Mouse (Mus musculus) gastrocnemius, postnatal 36 days (tissue): ENCODE data around the gene Grm8. TPM values are rescaled to one million over a fixed set of nuclear protein-coding genes. Genes with fewer than 3 reads are reported as not detected.
"Not testable (repeated sequence)": the region's sequence is repeated elsewhere in the genome, so short reads cannot be mapped to it uniquely, and the experiment has no call there.

Experiments used
- DNase-seq, 2 experiments: peaks; one replicate each; pipeline ENCODE4 v3.0.0; 2022
- intact Hi-C: fragments of 180-260 bp; cut with DNase I; formaldehyde crosslinking; loops from one replicate; pipeline ENCODE4 v1.15.1; 2025
- total RNA-seq, 2 experiments: library from RNA; stranded (reverse); gene quantifications; 2 replicates each; pipeline ENCODE4 v1.2.3; 2021

Grm8 gene
- total RNA-seq, 2 experiments from 2014 or later = 0.13 to 0.52 TPM

DNA sequence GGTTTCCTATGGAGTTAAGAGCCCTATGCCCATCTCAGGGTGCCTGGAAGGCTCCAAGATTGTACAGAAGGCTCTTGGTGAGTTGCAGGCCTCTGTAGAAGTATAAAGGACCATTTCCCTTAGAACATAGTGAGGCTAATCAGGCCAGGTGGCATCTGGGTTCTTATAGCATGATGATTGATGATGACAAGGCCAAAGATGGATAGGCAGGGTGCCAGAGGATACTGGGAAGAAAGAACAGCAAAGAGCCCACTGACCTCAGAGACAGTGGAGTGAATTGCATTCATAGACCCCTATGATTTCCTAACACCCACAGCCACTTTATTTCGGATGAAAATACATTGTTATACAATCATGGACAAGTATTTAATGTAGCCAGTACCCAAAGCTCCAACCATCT, 242.1 kb downstream of the Grm8 start:
- no peak for DNase-seq
- intact Hi-C loops = no loop called here

DNA sequence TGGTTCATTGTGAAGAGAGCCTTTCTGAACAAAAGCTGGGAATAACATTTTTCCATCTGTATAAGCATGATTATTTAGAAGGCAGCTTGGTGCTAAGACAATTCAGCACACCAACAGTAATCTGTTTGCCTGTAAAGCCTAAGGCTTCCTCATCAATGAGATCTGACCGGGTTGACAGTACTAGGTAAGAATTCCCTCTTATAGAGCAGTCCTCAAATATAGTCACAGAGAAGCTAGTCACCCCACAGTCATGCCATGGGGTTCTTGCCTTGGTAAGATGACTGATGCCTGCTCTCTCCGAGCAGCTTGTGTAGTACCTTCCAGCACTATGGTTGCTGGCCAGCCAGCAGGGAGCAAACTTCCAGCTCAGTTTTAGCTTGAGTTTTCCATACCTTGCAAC, 246.6 kb downstream of the Grm8 start:
- intact Hi-C loops = no loop called here

DNA sequence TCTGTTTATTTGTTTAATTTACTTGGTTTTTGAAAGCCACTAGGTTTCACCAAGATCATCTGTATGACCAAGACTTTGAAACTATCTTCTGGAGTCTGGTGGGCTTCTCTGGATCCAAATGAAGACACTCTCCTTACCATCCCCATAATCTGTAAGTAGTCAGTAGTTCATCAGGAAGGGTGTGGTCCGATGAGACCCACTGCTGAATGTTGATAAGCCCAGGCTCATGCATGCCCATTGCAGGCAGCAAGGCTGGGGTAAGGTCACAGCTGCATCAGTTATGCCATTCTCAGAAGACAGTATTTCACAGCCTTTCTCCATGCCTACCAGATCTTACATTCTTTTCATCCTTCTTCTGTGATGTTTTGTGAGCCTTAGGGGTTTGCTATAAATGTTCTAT, 247.1 kb downstream of the Grm8 start:
- intact Hi-C loops = no loop called here
- no peak for DNase-seq

More for the DNA sequence above, 246.6 kb downstream of the Grm8 start:
- no peak for DNase-seq

DNA sequence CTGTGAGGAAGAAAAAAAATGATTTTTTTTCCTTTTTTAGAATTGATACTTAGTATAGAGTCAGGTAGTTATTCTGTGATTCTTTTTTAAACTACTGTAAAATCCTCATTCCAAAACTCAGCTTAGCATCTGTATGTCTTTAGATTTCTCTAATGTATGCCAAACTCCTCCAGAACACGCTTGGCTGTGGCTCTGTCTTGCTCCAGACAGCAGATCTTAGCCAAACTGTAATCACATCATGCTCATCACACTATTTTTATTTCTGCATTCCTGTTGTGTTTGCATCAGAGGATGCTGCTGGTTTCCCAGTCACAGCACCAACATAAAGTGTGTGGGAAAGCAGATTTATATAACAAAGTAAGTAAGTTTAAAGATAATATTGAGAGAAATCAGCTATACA, 249.2 kb downstream of the Grm8 start:
- intact Hi-C loops = loop anchor here (2.0 kb wide), 1 partner anchor 59 kb away; no protein-coding TSS in a partner anchor
- DNase-seq = no peak

DNA sequence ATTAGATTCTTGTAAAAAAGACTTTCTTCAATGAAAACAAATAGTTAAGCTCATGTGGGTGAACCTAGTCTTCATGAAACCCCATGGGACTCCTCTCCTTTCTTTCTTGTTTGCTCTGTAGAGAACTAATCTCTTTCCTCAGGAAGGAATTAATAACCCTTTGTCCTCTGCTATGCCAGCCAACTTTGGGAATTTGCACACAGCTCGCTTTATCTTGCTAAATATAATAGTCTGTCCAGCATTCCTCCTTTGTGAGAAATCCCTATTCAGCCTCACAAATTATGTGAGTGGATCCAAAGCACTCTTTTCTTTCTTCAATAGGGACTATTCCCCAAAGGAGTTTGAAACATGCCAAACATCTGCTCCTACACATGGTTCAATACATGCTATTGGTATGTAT, 285.3 kb downstream of the Grm8 start:
- DNase-seq = no peak
- intact Hi-C loops = no loop called here

DNA sequence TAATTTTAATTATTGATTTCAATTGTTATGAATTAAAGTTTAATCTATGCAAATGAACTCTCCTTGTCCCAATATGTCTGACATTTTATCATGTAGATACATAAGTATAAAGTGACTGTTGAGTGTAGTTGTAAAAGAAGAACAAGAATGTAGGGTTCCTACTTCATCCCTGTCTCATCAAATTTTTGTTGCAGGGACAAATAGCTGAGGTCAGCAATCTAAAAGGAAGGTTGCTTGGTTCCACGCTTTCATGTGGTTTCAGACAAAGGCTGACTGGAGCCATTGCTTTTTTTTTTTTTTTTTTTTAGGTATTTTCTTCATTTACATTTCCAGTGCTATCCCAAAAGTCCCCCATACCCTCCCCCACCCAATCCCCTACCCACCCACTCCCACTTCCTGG, 298.8 kb downstream of the Grm8 start:
- intact Hi-C loops = no loop called here
- DNase-seq = no peak

DNA sequence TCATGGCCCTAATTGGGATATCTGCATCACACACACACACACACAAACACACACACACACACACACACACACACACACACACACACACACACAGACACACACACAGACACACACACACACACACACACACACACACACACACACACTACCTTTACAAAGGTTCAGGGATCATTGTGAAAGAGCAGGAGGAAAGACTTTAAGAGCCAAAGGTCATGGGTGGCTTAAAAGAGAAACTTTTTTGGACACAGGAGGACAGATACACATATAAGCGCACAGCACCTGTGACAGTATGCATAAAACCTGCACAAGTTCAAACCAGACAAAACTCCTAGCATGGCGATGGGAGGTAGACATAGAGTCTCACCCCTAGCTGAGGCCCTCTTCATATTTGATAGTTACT, 315.2 kb downstream of the Grm8 start:
- intact Hi-C loops, DNase-seq: not testable (repeated sequence)

DNA sequence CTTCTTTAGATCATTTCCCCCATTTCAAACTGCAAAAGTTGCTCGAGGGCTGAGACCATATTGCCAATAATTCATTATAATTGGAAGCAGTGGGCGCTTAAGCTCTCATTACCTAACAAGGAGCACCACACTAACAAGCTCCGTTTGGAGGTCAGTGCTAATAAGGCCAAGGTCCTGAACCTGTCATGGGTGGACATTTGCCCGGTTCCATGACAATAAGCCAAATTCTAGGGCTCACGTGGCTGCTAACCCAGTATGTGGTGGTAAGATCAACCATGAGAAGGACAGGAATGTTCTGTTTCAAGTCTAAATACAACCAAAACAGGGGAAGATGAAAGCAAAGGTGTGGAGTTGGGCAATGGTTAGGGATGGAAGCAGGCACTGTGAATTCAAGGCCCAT, 322.2 kb downstream of the Grm8 start:
- DNase-seq = no peak
- intact Hi-C loops = no loop called here

DNA sequence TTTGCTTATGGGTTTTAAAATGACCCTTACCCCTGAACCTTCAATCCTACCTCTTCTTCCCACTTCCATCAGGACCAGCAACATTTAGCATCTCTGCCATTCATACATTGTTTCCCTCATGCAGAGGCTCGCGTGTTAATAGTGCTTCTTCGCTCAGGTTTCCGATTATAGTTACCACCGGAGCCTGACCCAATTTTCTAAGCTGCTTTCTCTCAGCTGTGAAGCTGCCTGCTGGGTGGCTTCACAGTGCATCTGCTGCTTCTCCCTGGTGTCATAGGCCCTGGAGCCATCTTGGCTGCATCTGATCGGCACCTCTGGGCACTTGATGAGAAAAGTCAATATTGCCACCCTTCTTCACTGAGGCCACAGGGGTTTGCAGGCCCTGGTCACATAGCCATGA, 325.0 kb downstream of the Grm8 start:
- no peak for DNase-seq
- intact Hi-C loops = no loop called here

DNA sequence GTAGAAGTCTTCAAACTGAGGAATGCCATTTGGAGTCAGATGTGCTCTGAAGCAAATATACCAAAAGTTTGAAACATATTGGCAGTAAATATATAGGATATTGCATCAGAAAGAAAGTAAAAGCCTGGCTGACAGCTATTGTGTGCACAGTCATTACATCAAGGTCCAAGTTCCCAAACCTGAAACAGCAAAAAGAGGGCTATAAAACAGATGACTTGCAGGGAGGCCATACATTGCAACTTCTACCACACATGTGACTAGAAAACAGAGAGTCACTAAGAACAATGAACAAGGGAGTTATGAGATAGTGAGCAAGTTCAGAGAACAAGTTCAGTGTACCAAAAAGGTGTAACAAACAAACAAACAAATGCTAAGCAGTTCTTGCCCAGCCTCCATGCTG, 328.2 kb downstream of the Grm8 start:
- no peak for DNase-seq
- intact Hi-C loops = no loop called here

DNA sequence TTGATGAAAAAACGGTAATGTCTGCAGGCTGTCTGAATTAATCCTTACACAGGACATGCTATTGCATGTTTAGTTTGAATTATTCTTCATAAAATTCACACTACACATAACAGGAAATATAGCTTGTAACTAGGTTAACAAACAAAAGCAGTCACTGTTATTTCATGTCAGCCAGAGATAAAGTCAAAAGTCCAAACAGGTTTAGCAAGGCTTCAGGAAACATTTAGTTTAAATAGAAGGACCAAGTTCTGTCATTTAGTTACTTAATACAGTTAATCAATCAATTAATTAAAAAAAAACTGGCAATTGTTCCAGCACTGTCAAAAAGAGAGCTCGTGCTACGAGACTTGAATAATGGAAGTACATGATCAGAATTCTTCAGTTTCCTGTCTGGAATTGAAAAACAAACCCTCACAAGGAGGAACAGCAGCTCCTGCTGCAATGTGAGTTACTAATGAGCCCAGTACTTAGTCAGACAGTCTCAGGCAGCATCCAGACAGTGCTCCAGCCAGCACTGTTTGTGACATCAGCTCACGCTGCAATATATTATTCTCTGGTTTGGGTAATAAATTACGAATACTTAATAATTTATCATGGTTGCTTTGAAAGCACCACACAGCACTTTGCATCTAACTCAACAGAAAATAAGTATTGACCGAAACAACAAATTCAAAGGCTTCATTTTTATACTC, 334.0 kb downstream of the Grm8 start:
- no peak for DNase-seq
- intact Hi-C loops = no loop called here

DNA sequence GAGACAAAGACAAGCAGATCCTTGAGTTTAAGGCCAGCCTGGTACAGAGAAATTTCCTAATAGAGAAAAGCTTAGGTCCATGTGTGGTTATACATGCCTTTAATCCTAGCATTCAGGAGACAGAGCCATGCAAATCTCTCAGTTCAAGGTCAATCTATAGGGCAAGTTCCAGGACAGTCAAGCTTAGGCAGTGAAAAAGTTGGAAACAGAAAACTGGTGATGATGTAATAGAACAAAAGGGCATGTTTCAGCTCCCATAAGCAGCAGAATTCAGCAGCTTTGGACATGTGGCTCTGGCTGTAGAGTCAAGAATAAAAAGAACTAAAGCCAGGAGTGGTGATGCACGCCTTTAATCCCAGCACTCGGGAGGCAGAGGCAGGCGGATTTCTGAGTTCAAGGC, 336.2 kb downstream of the Grm8 start:
- intact Hi-C loops = no loop called here
- no peak for DNase-seq

DNA sequence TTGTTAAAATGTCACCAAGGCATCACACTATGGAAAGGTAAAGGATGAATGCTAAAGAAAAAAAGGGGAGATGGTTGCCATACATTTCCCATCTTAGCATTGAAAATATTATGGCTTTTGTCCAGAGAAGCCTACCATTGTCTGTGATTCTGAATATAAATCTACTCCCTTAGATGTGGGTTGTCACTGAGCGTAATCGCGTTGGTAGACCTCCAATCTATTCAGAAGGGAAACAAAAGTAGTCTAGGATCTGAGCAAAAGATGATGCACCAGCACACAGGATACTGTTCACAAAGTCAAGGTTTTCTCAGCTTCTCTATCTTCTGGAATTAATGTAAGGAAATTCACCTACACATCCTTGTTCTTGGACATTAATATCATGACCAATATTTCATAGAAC, 345.4 kb downstream of the Grm8 start:
- intact Hi-C loops = no loop called here
- no peak for DNase-seq

DNA sequence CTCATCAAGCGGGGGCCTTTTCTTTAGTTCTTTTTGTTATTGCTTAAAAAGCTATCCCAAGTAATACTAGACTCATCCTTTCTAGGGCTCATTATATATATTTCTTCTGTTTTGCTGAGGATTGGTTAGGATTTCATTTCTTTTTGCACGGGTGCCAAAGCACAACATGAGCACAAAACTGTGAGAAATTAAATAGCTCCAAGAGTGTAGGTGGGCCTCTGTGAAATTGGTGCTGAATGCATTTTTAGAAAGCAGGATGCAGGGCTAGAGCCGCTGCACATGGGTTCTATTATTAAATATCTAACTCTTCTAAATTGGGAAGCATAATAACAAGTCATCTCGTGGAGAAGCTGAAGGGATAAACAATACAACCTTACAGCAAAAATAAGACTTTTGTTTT, 345.8 kb downstream of the Grm8 start:
- intact Hi-C loops = no loop called here
- DNase-seq = no peak

DNA sequence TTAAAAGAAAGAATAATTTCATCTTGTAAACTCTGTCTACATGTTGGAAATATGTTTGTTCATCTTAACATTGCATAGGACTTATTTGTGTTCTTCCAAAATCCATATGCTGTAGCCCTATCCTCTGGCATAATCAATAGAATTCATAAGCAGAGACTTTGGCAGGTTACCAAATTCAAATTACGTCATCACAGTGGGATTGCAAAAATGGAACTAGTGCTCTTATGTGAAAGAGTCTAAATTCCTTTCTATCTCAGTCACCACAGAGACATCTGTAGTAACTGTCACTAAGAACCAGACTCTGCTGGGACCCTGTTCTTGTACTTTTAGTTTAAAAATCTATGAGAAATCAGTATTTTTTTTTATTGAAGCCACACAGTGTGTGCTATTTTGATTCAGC, 352.7 kb downstream of the Grm8 start:
- DNase-seq = no peak
- intact Hi-C loops = no loop called here

DNA sequence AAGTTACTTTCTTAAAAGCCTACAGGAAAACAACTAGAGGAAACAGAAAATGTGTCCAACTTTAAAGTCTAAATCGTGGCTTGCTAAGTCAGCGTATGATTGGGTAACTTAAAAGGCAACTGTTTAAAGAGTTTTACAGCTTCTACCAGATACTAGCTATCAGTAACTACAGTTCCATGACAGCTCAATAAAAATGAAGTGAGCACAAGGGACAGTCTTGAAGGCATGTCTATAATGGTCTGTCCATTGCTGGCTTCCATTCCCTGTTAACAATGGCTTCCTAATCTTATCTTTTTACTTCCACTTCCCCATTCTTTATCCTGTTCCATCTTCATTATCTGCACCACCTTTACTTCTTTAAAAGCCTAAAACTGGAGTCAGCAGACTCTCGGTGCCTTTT, 353.6 kb downstream of the Grm8 start:
- intact Hi-C loops = no loop called here
- DNase-seq = no peak

DNA sequence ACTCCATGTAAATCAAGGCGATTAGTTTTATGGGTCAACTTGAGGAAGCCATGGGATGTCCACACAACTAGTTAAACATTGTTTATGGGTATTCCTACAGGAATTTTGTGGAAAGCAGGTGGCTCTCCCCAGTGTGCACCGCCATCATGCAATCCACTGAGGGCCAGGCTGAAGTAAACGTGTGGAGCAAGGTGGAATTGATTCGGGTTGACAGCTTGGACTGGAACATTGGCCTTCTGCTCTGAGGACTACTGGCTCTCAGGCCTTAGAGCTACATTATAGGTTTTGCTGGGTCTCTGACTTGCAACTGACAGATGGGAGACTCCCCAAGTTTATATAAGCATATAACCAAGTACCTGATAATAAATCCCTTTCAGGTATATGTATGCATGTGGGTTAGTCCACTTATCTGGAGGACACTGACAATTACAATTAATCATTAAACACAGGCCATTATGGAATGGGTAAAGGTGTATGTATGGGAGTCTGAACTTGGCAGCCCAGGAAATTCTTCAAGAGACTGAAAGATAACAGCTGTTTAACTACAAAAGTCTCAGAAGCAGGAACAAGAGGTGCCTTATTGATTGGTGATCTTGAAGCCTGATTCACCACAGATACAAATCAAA, 359.2 kb downstream of the Grm8 start:
- DNase-seq = no peak
- intact Hi-C loops = no loop called here

DNA sequence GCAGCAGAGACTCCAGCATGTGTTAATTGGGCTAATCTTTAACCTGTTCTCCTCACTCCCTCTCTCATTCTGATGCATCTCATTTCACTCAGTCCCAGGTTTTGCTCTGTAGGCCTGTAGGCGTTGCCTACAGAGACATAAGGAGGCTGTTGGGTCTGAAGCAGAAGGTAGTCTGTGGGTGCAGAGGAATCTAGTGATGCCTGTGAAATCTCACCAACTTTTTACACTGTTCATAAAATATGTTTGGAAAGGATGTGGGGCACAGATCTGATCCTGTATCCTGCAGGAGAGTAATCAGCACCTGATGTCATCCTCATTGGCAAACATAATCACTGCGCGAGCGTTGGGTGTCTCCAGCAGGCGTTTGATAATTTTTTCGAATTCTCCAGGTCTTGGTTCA, 372.9 kb downstream of the Grm8 start:
- no peak for DNase-seq
- intact Hi-C loops = no loop called here

DNA sequence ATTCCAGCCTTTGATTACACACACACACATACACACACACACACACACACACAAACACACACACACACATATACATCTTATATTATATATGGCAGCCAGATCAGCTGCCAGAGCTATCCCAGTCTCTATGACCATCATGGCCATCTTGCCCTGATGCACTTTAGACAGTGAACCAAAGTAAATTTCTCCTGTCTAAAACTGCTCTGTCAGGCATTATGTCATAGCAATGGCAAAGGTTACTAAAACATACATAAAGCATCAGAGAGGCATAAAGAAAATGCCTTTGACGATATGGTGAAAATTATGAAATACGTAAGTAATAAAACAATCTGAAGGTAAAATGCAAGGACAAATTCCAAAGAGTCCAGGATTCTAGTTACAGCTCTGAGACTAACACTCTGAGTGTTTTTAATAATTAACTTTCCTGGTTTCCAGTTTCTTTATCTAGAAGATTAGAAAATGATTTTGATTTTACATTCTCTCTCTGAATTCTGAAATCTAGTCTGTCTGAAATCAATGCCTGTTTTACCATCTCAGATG, 381.6 kb downstream of the Grm8 start:
- no peak for DNase-seq
- intact Hi-C loops = no loop called here

DNA sequence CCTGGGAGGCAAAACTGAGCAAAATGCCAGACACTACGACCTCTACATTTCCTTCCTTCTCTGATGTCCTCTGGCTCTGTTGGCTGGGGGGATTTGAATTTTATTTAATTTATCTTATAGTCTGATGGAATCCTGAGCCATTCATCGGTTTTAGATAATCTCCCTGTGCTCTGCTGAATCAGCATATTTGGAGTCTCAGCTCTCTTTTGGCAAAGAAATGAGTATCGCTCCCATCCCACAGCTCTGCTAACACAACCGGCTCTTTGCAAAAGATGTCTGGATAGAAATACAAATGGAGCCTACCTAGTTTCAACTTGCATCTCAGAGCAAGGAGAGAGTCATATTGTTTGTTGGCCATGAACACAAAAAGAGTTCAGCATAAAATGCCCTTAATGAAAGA, 388.5 kb downstream of the Grm8 start:
- no peak for DNase-seq
- intact Hi-C loops = no loop called here

DNA sequence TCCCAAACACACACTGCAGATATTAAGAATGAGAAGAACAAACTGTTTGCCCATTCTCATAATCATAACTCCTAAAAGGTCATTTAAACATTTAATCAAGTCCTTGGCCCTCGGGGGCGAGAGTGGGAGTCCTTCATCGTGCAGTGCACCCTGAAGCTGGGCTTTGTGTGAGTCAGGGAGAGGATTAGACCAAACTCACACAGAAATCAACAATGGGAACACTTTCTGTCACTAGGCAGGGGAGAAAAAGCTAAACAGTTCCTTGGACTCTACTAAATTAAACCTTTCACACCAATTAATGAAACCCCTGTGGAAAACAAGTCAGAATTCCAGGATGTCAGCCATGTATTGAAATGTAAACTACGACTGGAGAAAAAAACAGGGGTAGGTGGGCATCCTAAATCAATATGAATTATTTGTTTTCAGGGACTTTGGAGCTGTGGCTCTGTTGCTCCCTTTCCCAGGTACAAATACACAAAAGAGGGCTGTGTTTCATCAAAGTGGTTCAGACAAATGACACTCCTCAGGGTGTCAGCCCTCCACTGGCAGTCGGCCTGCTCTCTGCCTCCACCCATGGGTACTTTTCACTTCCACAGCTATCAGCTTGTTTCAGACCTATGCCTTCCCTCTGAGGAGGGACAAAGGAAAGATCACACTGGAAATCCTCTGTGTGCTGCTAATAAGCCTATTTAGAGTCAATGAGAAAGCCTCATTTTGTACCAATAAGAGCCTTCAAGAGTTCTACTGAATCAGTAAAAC, 389.1 kb downstream of the Grm8 start:
- intact Hi-C loops = no loop called here
- DNase-seq = no peak

DNA sequence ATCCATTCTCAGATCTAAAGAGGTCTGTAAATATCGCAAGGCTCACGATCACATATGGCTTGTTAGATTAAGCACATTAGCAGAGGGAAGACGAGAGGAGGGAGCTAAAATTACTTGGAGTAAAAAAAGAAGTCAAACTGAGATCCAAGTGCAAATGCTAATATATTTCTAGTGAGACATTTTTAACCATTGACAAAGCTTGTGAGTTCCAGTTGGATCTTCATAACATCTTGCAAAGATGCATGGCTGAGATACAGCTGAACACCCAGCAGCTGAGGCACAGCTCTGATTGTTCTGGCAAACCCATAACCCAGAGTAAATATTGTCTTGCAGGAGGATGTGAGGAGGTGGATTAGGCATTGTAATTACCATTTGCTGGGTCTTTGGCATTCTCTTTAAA, 445.6 kb downstream of the Grm8 start:
- intact Hi-C loops = no loop called here
- DNase-seq = no peak
